Mouse (Mus musculus) embryo, embryonic 9.5 days (tissue): ENCODE measurements around the gene Foxd3.

Experiments
- DNase-seq: peaks from one replicate; pipeline ENCODE4 v3.0.0-alpha.2; 2017; ENCODE audit errors: extremely low spot score

Foxd3 gene

GRCm38 (mm10) chr4:99657430-99657820 is 1.3 kb downstream of the Foxd3 start:
- DNase-seq = peak; percentile 42

DNA sequence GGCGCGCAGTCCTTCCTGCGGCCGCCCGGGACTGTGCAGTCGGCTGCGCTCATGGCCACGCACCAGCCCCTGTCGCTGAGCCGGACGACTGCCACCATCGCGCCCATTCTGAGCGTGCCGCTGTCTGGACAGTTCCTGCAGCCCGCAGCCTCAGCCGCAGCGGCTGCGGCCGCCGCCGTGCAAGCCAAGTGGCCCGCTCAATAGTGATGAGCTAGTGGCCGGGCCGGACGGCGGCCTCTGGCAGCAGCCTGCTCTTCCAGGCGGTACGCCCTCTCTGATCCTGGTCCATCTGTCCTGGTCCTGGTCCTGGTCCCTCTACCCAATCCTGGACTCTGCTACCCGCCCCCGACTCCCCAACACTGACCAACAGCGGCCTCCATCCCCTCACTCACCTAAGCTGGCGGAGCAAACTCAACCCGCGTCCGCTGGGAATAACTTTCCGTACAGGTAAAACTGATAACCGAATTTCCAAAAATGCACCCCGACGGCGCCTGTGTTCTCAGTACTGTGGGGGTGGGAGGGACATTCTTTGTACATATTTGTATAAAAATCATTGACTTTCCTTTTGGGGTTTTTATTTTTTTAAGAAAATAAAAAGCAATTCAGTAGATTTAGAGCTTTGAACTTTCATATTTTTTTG is 1.9 kb downstream of the Foxd3 start:
- peak; percentile 57 for DNase-seq

GRCm38 (mm10) chr4:99658881-99659280 is 2.8 kb downstream of the Foxd3 start:
- DNase-seq = peak; percentile 38

DNA sequence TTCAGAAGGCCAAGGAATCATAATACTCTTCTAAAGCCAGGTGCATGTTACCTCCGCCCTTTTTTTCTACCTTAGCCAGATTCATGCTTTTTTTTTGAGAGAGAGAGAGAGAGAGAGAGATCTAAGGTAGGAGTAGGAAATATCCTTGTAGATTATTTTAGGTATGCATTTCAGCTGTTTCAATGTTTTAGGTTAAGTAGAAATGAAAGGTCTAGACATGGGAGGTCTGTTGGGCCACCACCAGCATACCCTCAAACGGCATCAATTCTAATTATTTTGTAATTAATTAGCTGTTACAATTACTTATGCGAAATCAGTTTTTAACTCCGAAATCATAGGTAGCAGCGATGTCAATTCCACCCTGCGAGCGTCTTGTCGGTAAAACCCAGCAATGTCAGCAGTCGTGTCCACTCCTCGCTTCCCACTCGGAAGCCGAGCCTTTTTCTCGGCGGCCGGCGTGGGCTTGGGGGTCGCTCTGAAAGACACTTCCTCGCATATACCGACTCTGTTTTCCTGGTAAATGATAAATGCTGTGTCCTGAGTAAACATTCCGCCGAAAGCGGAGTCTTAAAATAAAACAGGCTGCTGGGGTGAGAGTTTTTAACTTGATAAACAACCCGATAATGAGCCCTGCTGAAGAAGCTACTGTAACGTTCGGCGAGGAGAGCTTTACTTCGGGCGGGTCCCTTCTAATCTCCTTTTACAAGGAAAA is 3.4 kb downstream of the Foxd3 start:
- DNase-seq = no peak

GRCm38 (mm10) chr4:99660073-99660611 is 4.0 kb downstream of the Foxd3 start:
- DNase-seq = peak; percentile 66

DNA sequence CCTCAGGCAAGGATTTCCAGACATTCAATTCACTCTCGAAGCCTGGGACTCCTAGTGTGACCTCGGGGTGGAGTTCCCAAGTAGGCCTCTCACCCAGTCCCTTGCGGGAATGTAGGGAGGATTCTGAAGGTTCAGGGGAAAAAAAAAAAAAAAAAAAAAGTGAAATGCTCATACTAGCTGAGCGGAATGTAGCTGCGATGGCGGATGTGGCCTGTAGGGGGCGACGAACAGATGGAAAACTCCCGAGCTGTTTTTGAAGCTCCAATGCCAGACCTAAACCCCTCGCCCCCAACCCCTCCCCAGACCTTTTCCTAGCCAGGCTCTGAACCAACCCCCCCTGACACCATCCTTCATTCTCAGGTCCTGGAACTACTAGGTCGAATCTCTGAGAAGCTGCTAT is 4.9 kb downstream of the Foxd3 start:
- peak; percentile 81 for DNase-seq

DNA sequence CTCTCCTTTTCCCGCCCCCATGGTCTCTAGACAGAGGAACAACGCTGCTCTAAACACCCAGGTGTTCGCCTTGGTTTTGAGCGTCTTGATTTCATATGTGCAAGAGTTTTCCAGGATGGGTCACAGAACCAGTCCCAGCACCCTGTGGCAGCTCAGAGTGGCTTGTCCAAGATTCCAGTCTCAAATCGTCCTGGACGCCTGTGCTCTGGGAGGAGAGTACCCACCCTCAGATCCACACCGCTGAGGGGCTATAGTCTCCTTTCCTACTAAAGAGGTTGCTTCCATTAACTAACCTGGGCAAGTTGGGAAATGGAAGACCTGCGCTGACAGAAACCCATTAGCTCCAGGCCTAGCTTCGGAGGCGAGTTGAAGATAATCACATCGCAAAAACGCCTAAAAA is 5.9 kb downstream of the Foxd3 start:
- peak; percentile 3 for DNase-seq

DNA sequence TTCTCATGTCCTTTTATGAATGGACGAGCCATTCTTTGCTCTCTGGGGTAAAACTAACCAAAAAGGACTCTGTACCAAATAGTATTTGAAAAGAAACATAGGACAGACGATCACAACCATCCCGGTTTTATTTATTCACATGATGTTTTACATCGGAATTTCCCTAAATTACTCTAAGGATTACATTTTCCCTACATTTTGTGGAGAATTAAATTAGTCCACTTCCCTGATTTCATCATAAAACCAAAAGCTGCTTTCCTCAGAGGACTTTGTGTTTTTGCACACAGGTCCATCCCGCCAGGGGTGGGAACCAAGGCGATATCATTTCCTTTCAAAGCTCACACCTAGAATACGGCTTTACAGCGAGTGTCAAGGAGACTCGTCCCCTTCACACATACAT is 6.3 kb downstream of the Foxd3 start:
- DNase-seq = peak; percentile 5

- peak; percentile 22 for DNase-seq
These were observed 6.9 kb downstream of the Foxd3 start for GRCm38 (mm10) chr4:99662841-99663567.

- peak; percentile 14 for DNase-seq
These were observed 7.6 kb downstream of the Foxd3 start for GRCm38 (mm10) chr4:99663710-99664109.

- no peak for DNase-seq
These were observed 14.2 kb downstream of the Foxd3 start for GRCm38 (mm10) chr4:99670203-99670851.

- no peak for DNase-seq
These were observed 19.1 kb downstream of the Foxd3 start for GRCm38 (mm10) chr4:99675191-99675590.

DNA sequence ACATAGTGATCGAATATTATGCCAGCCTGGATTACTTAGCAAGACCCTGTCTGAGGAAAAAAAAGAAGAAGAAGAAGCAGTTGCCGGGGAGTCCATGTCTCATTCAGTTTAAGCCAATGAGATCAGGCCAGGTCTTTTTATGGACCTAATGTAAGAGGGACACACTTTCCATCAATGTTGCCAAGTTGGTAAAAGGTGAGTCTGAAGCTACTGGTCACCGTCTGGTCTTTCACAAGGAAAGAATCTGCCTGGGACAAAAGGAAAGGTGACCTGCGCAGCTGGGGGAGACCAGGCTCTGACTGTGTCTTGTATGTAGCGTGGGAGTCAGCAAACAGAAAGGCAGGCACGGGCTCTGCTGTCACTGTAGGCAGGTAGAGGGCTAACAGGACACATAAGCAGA is 27.8 kb downstream of the Foxd3 start:
- no peak for DNase-seq

DNA sequence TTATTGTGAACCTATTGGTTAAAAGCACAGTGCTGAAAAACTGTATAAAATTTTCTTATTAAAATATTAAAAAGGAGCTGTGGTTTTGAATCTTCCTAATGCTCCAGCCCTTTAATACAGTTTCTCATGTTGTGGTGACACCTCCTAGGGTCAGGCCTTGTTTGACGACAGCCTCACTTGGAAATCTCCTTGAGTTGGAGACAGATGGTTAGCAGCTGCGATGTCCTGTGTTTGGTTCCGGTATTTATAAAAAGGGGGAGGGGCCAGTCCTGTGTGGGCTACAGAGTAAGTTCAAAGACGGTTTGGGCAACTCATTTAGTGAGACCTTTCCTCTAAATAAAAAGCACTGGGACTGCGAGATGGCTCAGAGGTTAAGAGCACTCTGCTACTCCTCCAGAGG is 30.2 kb downstream of the Foxd3 start:
- no peak for DNase-seq
